Mouse (Mus musculus): ENCODE results near the gene Tubb4b.
"Not testable (repeated sequence)": the region's sequence is repeated elsewhere in the genome, so short reads cannot be mapped to it uniquely, and the experiment has no call there.

Gene Tubb4b

DNA sequence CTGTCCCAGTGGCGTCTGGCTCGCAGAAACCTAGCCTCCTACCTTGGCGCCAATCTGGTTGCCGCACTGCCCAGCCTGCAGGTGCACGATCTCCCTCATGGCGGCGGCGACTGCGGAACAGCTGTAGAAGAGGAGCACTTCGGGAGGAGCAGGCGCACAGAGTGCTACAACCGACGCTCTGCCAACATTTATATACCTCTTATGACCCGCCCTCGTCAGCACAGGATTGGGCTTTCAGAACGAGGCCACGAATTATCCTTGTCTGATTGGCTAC, at the start of gene Tubb4b:
Gene Tubb4b (minus strand): TSS at position 211 of the 274 bp plus-strand sequence.
- DNase-seq (ENCODE audit: low spot score in 2 of 2): no peak

GRCm38 (mm10) chr2:25273010-25273409, 48.5 kb upstream of the Tubb4b start:
- no peak for DNase-seq (ENCODE audit: low spot score in 2 of 2)

- no peak for DNase-seq (ENCODE audit: low spot score in 2 of 2)
Measured at GRCm38 (mm10) chr2:25272515-25272914, 48.0 kb upstream of the Tubb4b start.

DNA sequence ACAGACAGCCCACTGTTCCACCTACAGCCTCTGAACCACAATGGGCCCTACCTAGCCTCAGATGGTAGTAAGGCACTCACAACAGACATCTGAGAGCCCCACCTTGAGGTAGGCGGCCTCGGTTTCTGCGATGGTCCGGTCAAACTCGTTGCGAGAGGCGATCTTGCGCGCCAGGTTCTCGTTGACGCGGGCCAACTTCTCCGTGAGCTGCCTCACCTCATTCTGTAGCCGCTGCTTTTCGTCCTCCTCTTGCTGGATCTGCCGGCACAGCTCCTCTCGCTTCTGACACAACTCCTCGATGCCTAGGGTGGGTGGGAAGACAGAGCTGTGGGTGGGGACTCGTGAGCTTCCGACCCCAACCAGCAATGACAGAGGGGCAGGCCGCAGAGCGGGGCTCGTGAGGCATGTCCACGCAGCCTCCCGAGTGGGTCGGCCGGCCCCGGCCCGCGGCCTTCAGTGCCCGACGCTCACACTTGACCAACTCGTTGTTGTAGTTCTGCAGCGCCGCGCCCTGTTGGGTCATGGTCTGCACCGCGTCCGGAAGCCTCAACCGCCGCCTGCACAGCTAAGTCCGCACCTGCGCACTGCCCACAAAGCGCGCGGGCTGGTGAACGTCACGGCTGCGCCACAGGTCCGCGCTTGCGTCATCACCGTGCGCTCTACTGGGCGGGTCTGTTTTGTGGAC, 47.5 kb upstream of the Tubb4b start, which contains the start of the genes Ssna1 and Anapc2:
Gene Ssna1 (minus strand): TSS at position 612 of the 685 bp plus-strand sequence.
Gene Anapc2 (plus strand): TSS at position 652 of the 685 bp plus-strand sequence.
- peak; percentile 94 to 98 for DNase-seq (ENCODE audit: low spot score in 2 of 2)

- no peak for DNase-seq (ENCODE audit: low spot score in 2 of 2)
Measured at GRCm38 (mm10) chr2:25267746-25268309, 43.3 kb upstream of the Tubb4b start.

DNA sequence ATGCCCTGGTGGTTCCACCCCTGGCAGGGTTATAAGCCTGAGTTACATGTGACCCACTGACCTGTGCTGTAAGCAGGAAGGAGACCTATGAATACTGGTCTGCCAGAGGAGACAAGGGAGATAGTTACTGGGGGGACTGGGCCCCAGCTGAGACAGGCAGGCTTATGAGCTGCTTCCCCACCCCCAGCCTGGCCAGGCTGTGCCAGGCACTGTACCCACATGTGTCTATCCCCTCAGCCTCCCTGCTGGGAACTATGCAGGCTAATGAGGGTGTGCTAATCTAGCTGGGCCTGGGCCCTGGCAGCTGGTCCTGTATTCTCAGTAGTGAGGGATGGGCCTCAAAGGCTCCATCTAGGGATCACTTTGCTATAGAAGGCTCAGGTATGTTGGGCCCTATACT, 42.7 kb upstream of the Tubb4b start:
- DNase-seq (ENCODE audit: low spot score in 2 of 2): no peak

DNA sequence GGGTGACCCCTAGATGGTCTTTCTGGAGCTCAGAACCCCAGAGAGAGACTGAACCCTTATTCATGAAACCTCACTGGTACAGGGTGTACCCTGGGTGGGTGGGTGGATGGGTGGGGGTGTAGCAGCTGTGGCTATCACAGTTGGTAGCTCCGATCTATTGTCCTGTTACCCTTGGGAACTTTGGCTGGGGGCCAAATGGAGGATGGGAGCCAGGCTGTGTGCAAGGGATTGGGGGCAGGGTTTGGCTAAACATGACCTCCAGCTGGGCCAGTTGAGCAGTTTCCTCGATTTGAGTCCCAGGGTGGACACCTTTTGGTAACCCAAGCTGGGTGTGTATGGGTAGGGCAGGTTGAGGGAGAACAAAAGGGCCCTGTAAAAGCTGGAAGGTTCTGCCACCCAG, 42.2 kb upstream of the Tubb4b start:
- DNase-seq (ENCODE audit: low spot score in 2 of 2): no peak

DNA sequence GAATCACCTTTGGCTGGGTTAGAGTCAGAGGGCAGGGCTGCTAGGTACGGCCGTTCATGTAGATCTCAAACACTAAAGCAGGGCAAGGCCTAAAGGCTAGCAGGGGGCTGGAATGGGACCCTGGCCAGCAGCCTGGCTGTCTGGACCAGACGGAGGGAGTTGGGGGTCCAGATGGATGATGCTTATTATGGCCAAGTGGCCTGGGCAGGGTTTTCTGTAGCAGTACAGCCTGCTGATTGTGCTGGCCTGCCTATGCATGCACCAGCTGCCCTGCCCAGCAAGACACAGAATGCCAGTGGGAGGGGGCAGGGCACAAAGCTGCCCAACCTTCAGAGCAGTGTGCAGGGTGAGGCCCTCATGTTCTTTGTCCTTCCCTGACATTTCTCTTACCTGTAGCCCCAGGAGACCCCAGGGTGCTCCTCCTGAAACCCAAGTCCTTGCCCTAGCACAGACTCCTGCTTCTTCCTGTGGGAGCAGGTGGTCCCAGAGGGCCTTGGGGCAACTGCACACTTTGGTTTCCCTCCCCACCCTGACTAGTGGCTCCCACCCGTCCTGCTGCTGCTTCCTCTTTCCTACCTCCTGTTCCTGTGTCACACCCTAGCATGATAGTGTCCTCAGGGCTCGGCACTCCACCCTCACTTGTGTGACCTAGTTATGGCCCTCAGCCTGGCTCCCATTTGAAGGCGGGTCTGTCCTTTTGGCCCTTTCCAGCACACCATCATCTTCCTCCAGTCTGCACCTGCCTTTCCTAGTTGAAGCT, 41.6 kb upstream of the Tubb4b start:
- no peak for DNase-seq (ENCODE audit: low spot score in 2 of 2)

- DNase-seq (ENCODE audit: low spot score in 2 of 2): no peak
Measured at GRCm38 (mm10) chr2:25264851-25265250, 40.3 kb upstream of the Tubb4b start.

- DNase-seq (ENCODE audit: low spot score in 2 of 2): no peak
Measured at GRCm38 (mm10) chr2:25264286-25264660, 39.8 kb upstream of the Tubb4b start.

- no peak for DNase-seq (ENCODE audit: low spot score in 2 of 2)
Measured at GRCm38 (mm10) chr2:25263623-25264285, 39.3 kb upstream of the Tubb4b start.

DNA sequence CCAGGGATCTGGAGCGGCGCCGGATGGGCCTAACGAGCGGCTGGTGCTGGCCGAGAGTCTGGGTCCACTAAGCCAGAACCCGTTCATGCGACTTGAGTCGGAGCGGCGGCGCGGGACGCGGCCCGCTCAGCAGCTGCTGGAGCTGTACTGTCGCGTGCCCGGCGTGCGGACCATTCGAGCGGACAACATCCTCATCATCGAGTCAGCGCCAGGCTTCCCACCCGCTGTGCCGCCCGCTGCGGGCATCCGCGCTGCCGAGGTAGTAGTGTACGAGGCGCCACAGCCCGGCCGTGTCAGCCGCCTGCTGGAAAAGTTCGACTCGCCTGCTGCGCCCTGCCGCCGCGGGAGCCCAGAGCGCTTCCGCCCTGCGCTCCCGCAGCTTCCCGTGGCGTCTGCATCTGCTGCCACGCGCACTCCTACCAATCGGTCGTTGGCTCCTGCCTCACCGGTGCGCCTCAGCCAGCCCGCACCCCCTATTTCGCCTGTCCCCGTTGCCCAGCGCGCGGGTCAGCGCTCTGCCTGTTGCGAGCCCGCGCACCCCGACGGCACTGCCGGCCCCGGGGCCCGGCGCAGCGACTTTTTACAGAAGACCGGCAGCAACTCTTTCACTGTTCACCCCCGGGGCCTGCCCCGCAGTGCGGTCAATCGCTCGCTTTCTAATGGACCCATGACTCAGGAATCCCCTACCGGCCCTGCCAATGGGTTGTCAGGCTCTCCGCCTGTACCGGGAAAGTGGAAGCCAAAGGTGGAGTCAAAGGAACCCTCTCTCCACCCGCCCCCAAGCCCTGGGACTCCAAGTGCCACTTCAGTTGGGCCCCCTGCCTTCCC, 38.5 kb upstream of the Tubb4b start:
- DNase-seq (ENCODE audit: low spot score in 2 of 2): no peak

DNA sequence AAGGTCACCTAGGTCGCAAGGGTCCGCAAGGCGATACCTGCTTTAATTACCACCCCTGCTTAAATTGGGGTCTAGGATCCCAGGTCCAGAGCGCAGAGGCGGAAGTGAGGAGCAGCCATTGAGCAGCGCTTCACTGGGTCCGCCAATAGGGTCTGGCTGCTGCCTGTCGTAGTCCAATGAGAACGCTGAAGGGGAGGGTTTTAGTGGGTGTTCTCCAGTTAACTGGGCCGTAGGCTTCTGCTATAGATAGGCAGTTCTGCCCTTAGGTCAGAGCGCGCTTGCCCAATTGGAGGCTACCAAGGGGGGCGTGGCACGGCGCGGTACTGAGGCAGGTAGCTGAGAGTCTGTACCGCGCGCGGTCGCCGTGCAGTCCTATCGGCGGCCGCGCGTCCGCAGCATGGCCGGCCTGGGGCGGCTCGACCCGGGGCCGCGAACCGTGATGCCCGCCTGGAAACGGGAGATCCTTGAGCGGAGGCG, 37.8 kb upstream of the Tubb4b start, which contains the start of gene Tprn:
Gene Tprn (plus strand): TSS at position 328 of the 477 bp plus-strand sequence.
- peak; percentile 89 to 93 for DNase-seq (ENCODE audit: low spot score in 2 of 2)

DNA sequence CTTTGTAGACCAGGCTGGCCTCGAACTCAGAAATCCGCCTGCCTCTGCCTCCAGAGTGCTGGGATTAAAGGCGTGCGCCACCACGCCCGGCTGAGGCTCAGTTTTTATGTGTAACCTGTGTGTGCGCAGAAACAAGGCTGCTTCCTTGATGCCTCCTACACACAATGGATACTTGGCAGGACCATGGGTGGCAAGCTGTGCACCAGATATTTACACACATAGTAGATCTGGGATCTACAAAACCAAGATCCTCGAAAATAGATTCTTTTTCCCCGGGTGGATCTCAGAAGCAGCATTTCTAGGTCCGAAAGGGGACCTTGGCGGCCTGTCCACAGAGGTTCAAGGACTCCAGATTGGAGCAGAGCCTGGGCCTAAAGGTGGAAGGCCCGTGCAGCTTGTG, 37.4 kb upstream of the Tubb4b start:
- DNase-seq (ENCODE audit: low spot score in 2 of 2): no peak

- DNase-seq (ENCODE audit: low spot score in 2 of 2): no peak
Measured at GRCm38 (mm10) chr2:25258887-25259286, 34.4 kb upstream of the Tubb4b start.

DNA sequence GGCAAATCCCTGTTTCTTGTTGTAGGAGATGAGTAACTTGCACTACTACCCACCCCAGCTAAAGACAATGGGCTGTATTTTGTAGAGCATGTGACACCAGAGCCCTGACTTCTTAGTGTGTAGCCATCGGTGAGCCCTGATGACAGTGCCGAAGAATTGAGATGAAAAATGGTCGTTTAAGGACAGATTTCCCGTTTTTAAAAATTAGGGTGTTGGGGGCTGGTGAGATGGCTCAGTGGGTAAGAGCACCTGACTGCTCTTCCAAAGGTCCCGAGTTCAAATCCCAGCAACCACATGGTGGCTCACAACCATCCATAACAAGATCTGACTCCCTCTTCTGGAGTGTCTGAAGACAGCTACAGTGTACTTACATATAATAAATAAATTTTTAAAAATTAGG, 32.7 kb upstream of the Tubb4b start:
- not testable (repeated sequence) for DNase-seq (ENCODE audit: low spot score in 2 of 2)

DNA sequence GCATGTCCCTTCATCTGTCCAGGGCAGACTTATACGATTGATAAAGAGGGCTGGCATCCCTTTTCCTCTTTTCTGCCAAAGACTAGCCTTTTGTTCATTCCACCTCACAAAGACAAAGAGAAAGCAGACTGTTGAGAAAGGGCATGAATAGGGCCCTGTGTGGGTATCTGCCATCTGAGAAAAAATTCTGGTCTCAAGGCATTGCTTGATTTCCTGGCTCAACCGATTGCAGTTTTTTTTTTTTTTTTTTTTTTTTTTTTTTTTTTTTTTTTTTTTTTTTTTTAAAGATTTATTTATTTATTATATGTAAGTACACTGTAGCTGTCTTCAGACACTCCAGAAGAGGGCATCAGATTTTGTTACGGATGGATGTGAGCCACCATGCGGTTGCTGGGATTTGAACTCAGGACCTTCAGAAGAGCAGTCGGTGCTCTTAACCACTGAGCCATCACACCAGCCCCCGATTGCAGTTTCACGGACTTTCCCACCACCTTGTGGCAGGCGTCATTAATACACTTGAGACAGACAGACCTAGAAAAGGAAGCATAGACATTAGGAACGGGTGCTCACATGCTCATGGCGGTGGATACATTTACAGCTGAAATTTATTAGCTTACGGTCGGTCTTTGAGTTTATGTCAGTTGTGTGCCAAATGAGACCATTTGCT, 32.1 kb upstream of the Tubb4b start:
- DNase-seq (ENCODE audit: low spot score in 2 of 2): not testable (repeated sequence)

GRCm38 (mm10) chr2:25255284-25255779, 30.8 kb upstream of the Tubb4b start, which contains the start of gene Tmem203:
Gene Tmem203, plus strand, starts transcription at chr2:25255439.
- DNase-seq (ENCODE audit: low spot score in 2 of 2): peak; percentile 71 to 83

DNA sequence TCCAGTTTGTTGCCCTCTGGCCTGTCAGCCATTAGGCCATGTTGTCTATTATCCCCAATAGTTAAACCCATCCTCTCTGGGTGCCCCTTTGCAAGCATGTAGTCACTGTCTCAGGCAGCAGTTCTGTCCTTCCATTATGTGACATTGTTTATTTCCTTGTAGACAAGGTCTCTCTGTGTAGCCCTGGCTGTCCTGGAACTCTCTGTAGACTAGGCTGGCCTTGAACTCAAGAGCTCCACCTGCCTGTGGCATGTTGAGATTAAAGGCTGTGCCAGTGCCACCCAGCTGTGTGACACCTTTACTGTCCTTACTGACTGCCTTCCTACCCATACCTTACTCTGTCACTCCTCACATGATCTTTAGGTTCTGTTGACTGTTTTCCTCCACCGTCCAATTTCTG, 27.8 kb upstream of the Tubb4b start:
- no peak for DNase-seq (ENCODE audit: low spot score in 2 of 2)
